Mouse (Mus musculus) liver, adult 2 months (tissue): Measurements from ENCODE around the gene Spata6.

Experiments
- CTCF ChIP-seq: fragments of 200-500 bp; IDR thresholded peaks from 2 replicates; pipeline ENCODE4 v1.5.1; 2011; ENCODE audit warnings: low read depth, low read length, control low read depth
- POLR2A ChIP-seq: fragments of 200-500 bp; IDR thresholded peaks from 2 replicates; pipeline ENCODE4 v1.6.1; 2011; ENCODE audit warnings: low read length, control low read depth; ENCODE audit not compliant: insufficient read depth; ENCODE audit errors: extremely low read depth

- TF ChIP-seq CTCF (no peak), POLR2A (no peak)
These were observed 17.8 kb downstream of the Spata6 start for GRCm38 (mm10) chr4:111737551-111737950.
